Mouse (Mus musculus) lung, postnatal 4 days (tissue): ENCODE results near the gene Ano1.

Experiments
- DNase-seq, 2 experiments: peaks; one replicate each; pipeline ENCODE4 v3.0.0; 2021

Gene Ano1

DNA sequence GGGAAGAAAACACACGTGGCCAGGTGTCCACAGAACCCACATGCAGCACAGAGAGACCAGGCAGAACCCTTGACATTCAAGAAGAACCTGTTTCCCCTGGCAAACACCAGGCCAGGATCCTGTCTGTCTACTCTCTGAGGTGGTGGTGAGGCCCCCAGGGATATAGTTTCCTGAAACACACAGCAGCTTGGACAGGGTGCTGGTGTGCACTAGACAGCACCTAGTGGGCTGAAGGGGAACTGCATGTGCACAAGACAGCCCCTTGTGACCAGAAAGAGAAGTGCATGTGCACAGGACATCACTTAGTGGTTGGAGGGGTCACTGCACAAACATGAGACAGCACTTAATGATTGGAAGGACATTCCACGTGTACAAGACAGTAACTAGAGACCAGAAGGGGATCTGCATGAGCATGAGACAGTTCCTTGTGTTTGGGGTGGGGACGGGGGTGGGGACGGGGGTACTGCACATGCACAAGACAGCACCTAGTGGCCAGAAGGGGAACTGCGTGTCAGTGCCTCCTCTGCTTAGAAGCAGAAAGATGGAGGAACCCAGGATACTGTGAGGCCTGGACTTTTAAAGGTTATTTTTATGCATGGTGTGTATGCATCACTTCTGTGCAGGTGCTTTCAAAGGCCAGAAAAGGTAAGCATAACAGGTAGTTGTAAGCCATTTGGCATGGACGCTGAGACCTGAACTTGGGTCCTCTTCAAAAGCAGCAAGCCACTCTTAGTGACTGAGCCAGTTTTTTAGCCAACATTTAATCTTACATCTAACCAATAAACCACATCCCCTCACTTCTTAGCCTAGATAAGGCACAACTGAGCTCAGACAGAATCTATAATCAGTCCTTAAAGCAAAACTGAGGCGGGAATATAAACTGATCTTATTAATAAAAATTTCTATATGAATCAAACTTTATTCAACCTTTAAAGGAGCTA, 54.7 kb downstream of the Ano1 start:
- DNase-seq, result peak; percentile 56 to 67

DNA sequence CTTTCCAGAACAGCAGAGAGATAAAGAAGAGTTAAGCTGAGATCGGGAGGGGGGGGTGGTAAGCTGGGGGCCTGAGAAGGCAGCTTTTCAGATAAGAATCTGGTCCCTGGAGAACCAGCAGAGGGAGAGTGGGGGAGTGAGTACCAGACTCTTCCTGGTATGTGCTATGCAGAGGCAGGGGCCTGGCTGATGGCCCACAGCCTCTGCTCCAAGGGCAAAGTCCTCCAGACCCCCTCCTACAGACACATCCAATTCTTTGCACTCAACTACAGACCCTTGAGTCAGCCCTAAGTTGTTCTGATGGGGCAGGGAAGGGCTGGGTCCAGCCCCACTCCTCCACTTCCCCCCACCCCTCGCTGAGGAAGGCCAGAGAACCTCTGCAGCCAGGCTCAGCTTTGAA, 61.9 kb downstream of the Ano1 start:
- peak in 1 of 2 experiments; percentile 22 for DNase-seq

DNA sequence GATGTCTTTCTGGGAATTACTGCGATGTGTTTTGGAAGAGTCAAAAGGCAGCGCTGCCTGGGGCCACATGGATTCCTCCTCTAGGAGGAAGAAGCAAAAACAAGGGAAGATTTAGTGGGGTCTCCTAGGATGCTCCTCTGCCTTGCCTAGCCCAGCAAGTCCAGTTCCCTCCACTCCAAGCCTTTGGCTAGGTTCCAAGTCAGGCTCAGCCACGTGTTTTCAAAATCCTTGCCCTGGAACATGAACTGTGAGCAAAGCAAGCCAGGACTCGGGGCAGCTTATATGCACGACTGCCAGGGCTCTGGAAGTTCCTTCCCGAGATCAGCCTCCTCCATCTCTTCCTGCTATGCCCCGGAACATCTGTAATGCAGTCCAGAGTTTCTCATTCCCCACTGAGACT, 62.6 kb downstream of the Ano1 start:
- DNase-seq, result peak in 1 of 2 experiments; percentile 43

DNA sequence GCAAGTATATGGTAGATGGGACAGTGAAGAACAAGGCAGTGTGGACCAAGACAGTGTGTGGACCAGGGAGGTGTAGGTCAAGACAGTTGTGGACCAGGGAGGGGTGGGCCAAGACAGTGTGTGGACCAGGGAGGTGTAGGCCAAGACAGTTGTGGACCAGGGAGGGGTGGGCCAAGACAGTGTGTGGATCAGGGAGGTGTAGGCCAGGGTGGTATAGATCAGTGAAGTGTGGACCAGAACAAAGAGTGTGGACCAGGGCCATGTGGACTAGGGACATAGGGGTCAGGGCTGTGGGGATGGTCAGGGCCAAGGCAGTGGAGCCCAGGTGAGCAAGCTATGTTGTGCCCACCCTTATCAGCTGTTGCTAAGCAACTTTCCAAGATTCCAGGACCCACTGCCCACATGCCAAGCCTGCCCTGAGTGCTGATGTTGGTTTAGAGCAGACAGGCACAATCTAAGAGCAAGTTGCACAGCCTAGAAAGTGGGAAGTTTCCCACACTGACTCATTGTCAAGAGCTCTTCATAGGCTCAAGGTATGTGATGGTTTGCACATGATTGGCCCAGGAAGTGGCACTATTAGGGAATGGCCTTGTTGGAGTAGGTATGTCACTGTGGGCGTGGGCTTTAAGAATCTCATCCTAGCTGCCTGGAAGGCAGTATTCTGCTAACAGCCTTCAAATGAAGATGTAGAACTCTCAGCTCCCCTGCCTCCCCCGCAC, 64.0 kb downstream of the Ano1 start:
- DNase-seq, result peak in 1 of 2 experiments; percentile 26

DNA sequence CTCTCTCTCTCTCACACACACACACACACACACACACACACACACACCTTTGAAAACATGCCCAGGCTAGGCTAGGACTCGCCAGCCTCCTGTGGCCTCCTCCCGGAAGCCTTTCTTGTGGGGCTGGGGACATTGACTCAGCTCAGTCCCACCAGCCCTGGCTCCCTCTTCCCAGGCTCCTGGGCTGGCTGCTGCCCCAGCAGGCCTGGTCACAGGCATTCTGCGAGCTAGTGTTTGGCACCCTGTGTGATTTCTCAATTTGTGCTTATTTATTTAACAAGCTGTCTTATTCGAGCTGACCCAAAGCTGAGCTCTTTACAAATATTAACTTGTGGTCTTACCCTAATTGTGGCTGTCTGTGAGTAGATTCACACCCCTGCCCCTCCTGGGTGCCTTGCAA, 66.8 kb downstream of the Ano1 start:
- DNase-seq, result peak in 1 of 2 experiments; percentile 30

DNA sequence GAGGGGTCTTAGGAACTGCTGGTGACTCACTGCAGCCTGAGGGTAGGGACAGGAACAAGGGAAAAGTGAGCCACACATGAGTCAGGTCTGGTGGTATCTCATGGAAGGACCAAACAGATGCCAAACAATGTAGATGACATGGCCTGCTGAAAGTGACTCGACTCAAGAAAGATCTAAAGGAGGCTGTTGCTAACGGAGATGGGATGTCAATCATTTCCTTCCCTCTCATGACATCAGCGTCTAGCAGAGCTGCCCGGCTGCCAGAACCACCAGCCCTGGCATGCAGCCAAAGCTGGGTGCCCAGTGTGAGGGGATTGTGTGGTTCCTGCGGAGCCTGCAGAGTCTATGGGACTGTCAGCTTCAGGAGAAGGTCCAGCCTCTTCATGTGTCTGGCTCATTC, 67.3 kb downstream of the Ano1 start:
- peak; percentile 69 to 77 for DNase-seq

DNA sequence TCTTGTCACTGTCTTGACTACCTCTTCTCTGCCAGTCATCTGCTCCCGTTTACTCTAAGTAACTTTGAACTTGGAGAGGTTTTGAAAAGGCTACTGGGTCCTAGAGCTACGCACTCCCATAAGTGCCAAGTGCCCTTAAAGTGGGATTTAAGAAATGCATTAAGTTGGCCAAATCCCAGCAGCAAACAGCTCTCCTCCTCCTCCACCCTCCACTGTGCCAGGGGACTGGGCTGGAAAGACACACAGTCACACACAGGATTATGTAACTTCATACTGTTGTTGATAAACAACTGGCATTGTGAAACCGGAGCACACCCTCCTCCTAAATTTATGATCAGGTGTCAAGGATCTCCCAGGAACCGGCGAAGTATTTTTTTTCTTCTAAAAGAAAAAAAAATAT, 71.7 kb downstream of the Ano1 start:
- DNase-seq, result peak in 1 of 2 experiments; percentile 56

DNA sequence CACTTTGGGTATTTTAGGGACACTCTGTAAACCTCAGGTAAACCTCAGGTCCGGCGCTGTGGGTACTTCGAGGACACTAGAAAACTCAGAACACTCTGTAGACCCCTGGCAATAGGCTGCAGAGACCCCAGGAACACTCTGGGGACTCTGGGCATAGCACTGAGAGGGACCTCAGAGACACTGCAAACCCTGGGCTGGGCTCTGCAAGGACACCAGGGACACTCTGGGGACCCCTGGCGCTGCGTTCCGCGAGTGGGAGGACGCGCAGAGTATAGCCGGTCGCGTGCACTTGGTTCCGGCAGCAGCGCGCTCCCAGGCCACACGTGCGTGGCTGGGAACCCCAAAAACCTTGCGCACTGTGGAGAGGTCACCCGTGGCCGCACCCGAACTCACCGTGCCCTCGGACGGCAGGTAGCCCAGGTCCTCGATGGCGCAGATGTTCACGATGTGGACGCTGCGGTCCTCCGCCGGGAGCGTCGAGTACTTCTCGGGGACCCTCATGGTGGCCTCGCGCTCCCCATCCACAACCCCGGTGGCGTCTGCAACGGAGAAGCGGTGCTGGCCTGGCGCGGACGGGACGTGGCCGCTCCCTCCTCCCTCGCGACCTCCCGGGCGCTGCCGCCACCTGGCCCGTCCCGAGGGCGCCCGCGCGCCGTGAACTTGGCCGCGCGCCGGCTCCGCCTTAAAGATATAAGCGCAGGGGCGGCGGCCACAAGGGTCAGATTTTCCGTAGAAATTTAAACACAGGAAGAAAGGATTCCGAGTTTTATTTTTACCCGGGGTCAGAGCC, 73.3 kb downstream of the Ano1 start:
- peak; percentile 53 to 77 for DNase-seq

DNA sequence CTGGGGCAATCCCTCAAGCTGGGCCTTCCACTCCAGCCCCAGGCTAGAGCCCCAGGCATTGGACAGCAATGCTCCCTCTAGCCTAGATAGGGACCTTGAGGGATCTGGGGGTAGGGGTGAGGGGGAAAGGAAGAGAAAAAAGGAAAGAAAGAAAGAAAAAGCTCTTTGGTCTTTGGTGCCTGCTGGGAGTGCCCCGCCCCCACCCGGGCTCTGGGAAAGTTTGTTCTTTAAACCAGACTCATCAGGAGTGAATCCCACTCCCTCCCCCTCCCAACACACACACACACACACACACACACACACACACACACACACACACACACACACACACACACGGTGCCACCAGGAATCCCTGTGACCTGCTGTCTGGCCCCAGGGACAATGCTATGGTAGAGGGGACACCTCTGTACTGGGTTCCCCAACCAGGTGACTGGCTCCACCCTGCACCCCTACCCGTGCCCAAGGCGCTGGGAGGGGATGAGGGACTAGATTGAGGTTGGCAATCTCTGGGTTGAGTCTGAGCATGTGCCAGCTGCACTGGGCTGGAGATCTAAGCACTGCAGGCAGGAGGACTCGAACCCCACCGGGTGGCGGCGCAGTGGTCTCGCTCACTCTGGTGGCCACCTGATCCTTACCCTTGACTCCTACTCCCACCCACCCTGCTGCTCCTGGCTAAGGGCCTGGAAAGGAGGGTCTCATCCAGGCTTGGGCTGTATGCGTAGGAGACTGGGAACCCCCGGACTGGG, 74.3 kb downstream of the Ano1 start:
- peak in 1 of 2 experiments; percentile 33 for DNase-seq

DNA sequence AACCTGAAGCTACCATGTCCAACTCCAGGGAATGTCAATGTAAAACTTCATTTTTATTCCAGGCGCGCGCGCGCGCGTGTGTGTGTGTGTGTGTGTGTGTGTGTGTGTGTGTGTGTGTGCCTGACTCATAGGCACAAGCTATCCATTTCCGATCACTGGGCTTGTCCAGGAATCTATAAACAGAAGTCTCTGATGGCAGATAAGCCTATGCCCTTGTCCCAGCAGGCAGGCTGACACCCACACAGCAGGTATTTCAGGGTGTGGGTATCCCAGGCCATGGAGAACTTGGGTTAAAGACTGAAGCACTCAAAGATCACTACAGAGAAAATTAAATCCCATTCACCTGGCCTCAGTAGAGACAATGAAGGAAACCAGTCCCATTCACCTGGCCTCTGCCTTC, 76.1 kb downstream of the Ano1 start:
- DNase-seq, result no peak

DNA sequence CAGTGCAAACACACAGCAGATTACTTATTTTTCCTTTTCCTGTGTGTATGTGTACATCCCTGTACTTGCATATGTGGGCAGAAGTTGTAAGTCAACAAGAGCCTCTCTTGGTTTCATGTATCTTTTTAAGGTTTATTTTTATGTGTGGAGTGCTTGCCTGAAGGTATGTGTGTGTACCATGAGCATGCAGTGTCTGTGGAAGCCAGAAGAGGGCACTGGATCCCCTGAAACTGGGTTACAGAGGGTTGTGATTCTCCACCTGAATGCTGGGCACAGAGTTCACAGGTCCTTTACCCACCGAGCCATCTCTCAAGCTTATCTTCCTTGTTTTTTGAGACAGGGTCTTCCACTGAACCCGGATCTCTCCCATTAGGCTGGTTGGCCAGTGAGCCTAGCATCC, 81.9 kb downstream of the Ano1 start:
- no peak for DNase-seq

DNA sequence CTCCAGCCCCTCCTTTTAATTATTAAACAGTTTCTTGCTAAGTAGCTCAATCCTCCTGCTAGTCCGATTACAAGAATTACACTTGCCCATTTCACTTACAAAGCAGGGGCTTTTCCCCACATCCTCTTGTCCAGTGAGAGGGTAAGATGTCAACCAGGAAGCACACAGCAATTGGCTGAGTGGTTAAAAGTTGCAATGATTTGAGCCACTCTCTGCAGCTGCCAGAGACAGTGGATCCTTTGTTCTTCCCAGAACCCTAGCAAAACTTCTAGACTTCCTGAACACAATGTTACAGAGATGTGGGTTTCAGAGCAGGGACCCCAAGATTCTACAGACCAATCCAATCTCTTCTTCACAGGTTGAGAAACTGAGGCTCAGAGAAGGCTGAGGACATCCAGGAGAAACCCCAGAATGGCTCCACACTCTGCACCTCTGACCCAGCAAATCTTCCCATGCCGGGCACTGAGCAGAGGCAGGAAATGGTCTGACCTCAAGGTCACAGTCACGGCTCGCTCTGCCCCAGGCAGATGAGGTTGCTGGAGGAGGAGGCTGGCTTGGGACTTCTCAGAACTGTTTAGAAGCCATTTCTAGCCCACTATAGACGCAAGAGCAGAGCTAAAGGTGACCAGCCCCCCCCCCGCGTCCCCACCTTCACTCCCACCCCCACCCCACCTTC, 83.0 kb downstream of the Ano1 start:
- DNase-seq, result peak in 1 of 2 experiments; percentile 47

DNA sequence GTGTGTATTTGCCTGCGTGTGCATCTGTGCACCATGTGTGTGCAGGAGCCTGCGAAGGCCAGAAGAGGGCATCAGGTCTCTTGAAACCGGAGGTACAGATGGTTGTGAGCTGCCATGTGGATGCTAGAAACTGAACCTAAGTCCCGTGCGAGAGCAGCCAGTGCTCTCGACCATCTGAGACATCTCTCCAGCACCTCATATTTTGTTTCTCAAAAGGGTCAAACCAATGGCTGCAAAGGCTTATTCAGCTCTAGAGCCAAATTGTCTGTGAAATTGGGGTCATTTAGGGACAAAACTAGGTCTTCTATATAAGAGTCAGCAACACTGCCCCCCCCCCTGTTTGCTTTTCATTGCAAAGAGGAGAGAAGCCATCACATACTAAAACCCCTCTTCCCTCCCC, 84.7 kb downstream of the Ano1 start:
- DNase-seq, result peak; percentile 17 to 40

DNA sequence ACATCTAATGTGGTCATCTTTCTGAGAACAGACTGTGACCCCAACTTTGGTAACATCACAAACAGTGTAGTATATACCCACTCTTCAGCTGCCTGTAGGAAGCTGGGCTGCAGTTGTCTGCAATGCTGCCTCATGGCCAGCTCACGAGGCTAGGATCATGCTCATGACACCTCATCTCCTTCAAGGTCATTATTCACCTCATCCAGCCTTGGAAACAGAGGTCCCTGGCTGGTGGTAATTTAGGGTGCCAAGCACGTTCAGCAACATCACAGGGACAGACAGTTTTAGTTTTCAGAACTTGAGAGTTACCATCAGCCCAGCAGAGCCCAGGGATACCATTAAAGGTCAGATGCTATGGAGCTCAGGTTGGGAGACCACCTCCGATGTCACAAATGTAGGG, 86.2 kb downstream of the Ano1 start:
- no peak for DNase-seq

DNA sequence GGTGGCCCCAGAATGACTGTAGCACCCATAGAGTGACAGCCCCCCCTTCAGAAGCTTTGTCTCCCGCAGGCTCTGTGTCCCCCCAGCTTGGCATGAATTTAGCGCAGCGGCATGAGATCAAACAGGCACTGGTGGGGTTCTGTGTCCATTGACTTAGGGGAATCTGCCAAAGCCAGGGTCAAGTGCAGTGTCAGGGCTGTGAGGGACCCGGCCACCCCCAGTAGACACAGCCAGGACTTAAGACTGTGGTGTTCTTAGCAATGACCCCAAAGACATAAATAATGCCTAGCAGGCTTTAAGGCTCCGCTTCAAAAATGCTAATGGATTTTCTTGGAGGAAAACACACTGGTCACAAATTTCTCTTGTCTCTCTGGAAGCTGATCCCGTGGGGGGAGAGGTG, 88.2 kb downstream of the Ano1 start:
- peak in 1 of 2 experiments; percentile 50 for DNase-seq

DNA sequence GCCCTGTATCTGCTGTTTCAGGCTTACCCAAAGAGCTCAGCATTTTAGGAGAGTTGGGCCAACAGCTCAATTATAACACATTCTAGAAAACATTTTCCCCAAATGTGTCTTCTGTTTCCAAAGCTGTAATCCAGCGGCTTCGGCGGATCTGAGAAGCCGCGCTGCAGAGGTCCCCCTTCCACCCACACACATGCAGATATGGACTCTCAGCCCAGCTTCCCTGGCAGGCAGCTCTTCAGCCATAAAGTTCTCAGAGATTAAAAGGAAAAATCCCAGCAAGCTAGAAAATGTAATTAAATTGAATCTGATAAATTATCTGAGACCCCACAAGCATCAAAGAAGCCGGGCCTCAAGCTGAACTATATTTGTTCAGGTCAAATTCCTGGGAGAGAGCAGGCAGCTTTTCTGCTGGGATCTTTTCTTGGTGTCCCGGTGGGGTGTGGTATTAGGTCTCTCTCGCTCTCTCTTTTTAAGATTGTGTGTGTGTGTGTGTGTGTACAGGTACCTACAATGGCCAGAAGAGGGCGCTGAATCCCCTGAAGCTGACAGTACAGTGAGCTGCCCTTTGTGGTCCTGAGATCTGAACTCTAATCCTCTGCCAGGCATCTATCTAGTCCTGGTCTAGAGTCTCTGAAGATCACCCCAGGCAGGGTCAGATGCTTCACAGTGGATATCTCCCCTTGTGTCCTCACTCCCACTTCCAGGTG, 95.4 kb downstream of the Ano1 start:
- peak in 1 of 2 experiments; percentile 36 for DNase-seq

DNA sequence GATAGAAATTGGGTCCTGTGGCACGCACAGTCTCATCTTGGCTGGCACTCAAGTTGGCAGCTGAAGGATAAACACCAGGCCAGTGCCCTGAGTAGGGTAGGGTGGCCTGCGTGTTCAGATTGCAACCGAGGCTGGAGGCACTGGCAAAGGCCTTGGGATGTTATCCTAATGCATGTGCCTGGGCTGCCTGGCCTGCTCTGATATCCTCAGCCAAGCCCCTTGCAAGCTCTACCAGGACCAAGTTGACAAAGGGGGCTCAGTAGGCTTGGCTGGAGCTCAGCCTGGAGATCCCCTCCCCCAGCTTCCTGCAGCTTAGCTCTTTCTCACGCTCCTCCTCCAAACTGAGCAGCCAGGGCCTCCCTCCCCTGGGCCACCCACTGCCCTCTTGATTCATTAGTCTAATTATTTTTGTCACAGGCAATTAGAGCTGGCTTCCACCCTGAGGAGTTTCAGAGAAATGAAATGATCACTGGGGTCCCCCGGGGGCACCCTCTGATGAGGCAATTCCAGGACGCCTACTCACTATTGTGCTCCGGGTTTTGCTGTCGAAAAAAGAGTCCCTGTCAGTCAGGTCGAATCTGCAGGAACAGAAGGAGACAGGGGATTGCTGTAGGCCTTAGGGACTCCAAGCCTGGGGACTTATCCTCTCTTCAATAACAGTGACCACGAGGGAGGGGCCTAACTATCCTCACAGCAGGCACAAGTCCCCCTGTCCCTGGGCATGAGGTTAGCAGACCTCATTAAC, 97.9 kb downstream of the Ano1 start:
- DNase-seq, result peak; percentile 44 to 73

DNA sequence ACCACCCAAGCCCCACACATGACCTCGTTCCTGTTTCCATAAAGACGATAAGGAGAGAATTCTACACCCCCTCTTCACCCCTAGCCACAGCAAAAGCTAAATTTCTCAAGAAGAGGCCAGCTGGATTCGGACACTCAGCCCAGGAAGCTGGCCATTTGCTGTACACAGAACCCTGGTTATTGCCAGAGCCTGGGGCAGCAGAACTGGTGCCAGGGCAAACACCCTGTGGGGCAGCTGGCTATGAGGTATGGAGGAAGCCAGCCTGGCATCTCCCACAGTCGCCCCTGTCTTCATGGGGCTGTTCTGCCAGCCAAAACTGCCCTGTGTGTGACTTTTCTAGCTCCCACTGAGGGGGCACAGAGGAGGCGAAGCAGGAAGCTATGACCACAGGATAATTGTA, 104.2 kb downstream of the Ano1 start:
- peak in 1 of 2 experiments; percentile 39 for DNase-seq

DNA sequence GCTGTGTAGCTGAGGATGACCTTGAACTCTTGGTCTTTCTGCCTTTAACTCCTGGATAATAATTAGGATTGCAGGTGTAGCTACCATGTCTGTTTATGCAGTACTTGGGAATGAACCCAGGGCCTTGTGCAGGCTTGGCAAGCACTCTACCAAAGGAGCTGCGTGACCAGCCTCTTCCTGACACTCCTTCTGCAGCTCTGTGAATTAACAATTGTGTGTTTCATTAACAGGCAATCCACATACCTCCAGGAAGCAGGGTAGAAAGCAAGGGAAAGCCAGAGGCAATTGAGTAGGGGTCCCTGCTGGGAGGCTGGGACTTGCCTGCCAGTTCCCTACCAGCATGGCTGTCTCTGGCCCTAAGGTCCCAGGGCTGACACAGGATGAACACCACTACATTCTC, 111.0 kb downstream of the Ano1 start:
- no peak for DNase-seq

DNA sequence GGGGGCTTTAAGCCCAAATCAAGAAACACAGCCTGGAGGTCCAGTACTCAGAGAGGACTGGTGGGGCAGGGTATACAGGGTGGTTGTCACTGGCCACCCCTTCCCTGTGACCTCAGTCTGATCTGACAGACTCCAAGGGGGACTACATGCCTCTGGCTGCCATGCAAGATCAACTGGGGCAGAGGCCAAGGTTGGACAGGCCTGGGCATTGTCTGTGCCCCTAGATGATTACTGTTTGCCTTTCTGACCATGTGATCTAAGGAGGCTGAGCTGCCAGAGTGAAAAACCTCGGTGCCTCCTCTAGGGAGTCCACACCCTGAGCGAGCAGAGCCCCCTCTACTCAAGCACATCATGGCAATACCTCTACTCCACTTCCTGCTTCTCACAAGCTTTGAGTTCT, 115.8 kb downstream of the Ano1 start:
- DNase-seq, result no peak
